Mouse (Mus musculus): Measurements from ENCODE around the gene Timm17b.
"Not testable (repeated sequence)": the region's sequence is repeated elsewhere in the genome, so short reads cannot be mapped to it uniquely, and the experiment has no call there.

Gene Timm17b

GRCm38 (mm10) chrX:7898880-7899874, at the start of gene Timm17b, which contains the start of gene Pqbp1:
TSS of gene Timm17b (plus strand) at chrX:7899357.
TSS of gene Pqbp1 (minus strand) at chrX:7899269.
- peak; percentile 86 for DNase-seq

- DNase-seq: no peak
These were observed 44.6 kb upstream of the Timm17b start for GRCm38 (mm10) chrX:7854578-7854977.

- no peak for DNase-seq
These were observed 39.9 kb upstream of the Timm17b start for GRCm38 (mm10) chrX:7859191-7859753.

GRCm38 (mm10) chrX:7863181-7863580, 36.0 kb upstream of the Timm17b start:
- DNase-seq: no peak

GRCm38 (mm10) chrX:7864551-7864950, 34.6 kb upstream of the Timm17b start:
- DNase-seq: no peak

- DNase-seq: no peak
These were observed 33.8 kb upstream of the Timm17b start for GRCm38 (mm10) chrX:7865343-7865742.

GRCm38 (mm10) chrX:7865786-7866185, 33.4 kb upstream of the Timm17b start:
- no peak for DNase-seq

GRCm38 (mm10) chrX:7867141-7867540, 32.0 kb upstream of the Timm17b start:
- DNase-seq: no peak

GRCm38 (mm10) chrX:7868506-7868905, 30.7 kb upstream of the Timm17b start:
- DNase-seq: no peak

- DNase-seq: no peak
These were observed 29.3 kb upstream of the Timm17b start for GRCm38 (mm10) chrX:7869826-7870225.

- peak; percentile 79 for DNase-seq
These were observed 21.1 kb upstream of the Timm17b start, which contains the start of gene Pim2 for GRCm38 (mm10) chrX:7878007-7878419. TSS of gene Pim2 (plus strand) at chrX:7878262.

GRCm38 (mm10) chrX:7878495-7878894, 20.7 kb upstream of the Timm17b start:
- DNase-seq: peak; percentile 18

GRCm38 (mm10) chrX:7879819-7880218, 19.3 kb upstream of the Timm17b start:
- peak; percentile 49 for DNase-seq

GRCm38 (mm10) chrX:7883841-7884567, 15.2 kb upstream of the Timm17b start, which contains the start of gene Slc35a2:
TSS of gene Slc35a2 (plus strand) at chrX:7884028.
- DNase-seq: peak; percentile 66

GRCm38 (mm10) chrX:7898211-7898610, 946 bp upstream of the Timm17b start:
- no peak for DNase-seq

GRCm38 (mm10) chrX:7904441-7904840, 5.3 kb downstream of the Timm17b start:
- no peak for DNase-seq

GRCm38 (mm10) chrX:7907735-7908134, 8.6 kb downstream of the Timm17b start, which contains the start of gene Gm10491:
TSS of gene Gm10491 (minus strand) at chrX:7907835.
- no peak for DNase-seq

GRCm38 (mm10) chrX:7909242-7909641, 10.1 kb downstream of the Timm17b start, which contains the start of gene Gm10490:
TSS of gene Gm10490 (plus strand) at chrX:7909542.
- DNase-seq: not testable (repeated sequence)

GRCm38 (mm10) chrX:7910473-7910872, 11.3 kb downstream of the Timm17b start:
- no peak for DNase-seq

- not testable (repeated sequence) for DNase-seq
These were observed 16.5 kb downstream of the Timm17b start for GRCm38 (mm10) chrX:7915669-7916068.

GRCm38 (mm10) chrX:7917960-7918359, 18.8 kb downstream of the Timm17b start:
- not testable (repeated sequence) for DNase-seq

- DNase-seq: peak; percentile 58
These were observed 20.6 kb downstream of the Timm17b start, which contains the start of gene Pcsk1n for GRCm38 (mm10) chrX:7919601-7920383. TSS of gene Pcsk1n (plus strand) at chrX:7919822.
